Mouse (Mus musculus): ENCODE results near the gene Lrrc46.

- TF ChIP-seq CTCF (IDR thresholded peaks at IDR 0.05; ENCODE audit: control insufficient read depth, insufficient read depth, insufficient replicate concordance, low read depth, low read length) (peak; percentile 85), POLR2A (IDR thresholded peaks at IDR 0.05; ENCODE audit: control insufficient read depth, low read depth, low read length) (no peak; the same call in 1 of the 2 replicates)
These were observed 11.4 kb downstream of the Lrrc46 start, which contains the start of gene Scrn2 for GRCm38 (mm10) chr11:97029686-97030417.

All from testis, adult 2 months (tissue).